Mouse (Mus musculus) spleen, adult 2 months (tissue): ENCODE results near the gene Eps15l1.

Experiments
- CTCF ChIP-seq: fragments of 200-500 bp; IDR thresholded peaks from 2 replicates; pipeline ENCODE4 v1.5.1; 2011; ENCODE audit warnings: mild to moderate bottlenecking, inconsistent platforms; ENCODE audit not compliant: insufficient read depth, insufficient read length, insufficient replicate concordance; ENCODE audit errors: extremely low read depth
- POLR2A ChIP-seq: fragments of 200-500 bp; IDR thresholded peaks from 2 replicates; pipeline ENCODE4 v1.6.1; 2011; ENCODE audit warnings: low read depth, low read length, inconsistent platforms

GRCm38 (mm10) chr8:72458457-72458856 lies 37.2 kb upstream of the Eps15l1 start:
- TF ChIP-seq CTCF (no peak), POLR2A (no peak)
